Mouse (Mus musculus) MEL (cell line): ENCODE measurements at regions not wholly inside any gene's neighbourhood (a gene's known extent, or its start where the extent isn't known, plus 50 kb on each side); places are given as distances from the start of the nearest gene placed in this dataset.

Experiments used
- DNase-seq: peaks from one replicate; pipeline ENCODE4 v3.0.0; 2011; ENCODE audit warnings: low read depth, low spot score
- H3K27ac ChIP-seq: 2 replicates; pipeline ENCODE4 v1.5.1; 2012; ENCODE audit warnings: low read depth, mild to moderate bottlenecking, control low read depth, low read length, moderate library complexity; ENCODE audit not compliant: control insufficient read depth
- H3K27me3 ChIP-seq, 2 experiments: fragments of 150-350 bp in 1 of 2; sonication (generic) in 1 of 2; 2 replicates each; pipeline ENCODE4 v1.6.1; 2012; ENCODE audit warnings: low read length in 2 of 2, mild to moderate bottlenecking in 2 of 2, improper control_type of control experiment in 1 of 2, moderate library complexity in 1 of 2; ENCODE audit not compliant: insufficient read depth in 2 of 2, control insufficient read depth in 1 of 2
- H3K36me3 ChIP-seq, 2 experiments: 2 replicates each; pipeline ENCODE4 v1.6.1; 2012 to 2014; ENCODE audit warnings: low read length in 2 of 2, improper control_type of control experiment in 1 of 2, inconsistent platforms in 1 of 2, mild to moderate bottlenecking in 1 of 2; ENCODE audit not compliant: insufficient read depth in 2 of 2, control insufficient read depth in 1 of 2
- H3K4me1 ChIP-seq, 2 experiments: fragments of 150-350 bp in 1 of 2; sonication (generic) in 1 of 2; 2 replicates each; pipeline ENCODE4 v1.6.1; 2012; ENCODE audit warnings: low read length in 2 of 2, improper control_type of control experiment in 1 of 2, mild to moderate bottlenecking in 1 of 2; ENCODE audit not compliant: insufficient read depth in 2 of 2, control insufficient read depth in 1 of 2
- H3K4me3 ChIP-seq, 2 experiments: fragments of 150-350 bp in 1 of 2; sonication (generic) in 1 of 2; 2 replicates each; pipeline ENCODE4 v1.5.1; 2012; ENCODE audit warnings: low read depth in 2 of 2, low read length in 2 of 2, mild to moderate bottlenecking in 2 of 2, moderate library complexity in 2 of 2, control low read depth in 1 of 2, improper control_type of control experiment in 1 of 2; ENCODE audit not compliant: control insufficient read depth in 1 of 2, insufficient read depth in 1 of 2
- H3K79me2 ChIP-seq: 2 replicates; pipeline ENCODE4 v1.6.1; 2012; ENCODE audit warnings: mild to moderate bottlenecking, low read length, moderate library complexity; ENCODE audit not compliant: control insufficient read depth, poor library complexity, insufficient read depth
- H3K9ac ChIP-seq: 2 replicates; pipeline ENCODE4 v1.6.1; 2012; ENCODE audit warnings: low read depth, mild to moderate bottlenecking, control low read depth, low read length, moderate library complexity; ENCODE audit not compliant: control insufficient read depth, poor library complexity, severe bottlenecking
- H3K9me3 ChIP-seq: fragments of 150-350 bp; sonication (generic); replicated peaks from 2 replicates; pipeline ENCODE4 v1.6.1; 2012; ENCODE audit warnings: mild to moderate bottlenecking, low read length, improper control_type of control experiment, moderate library complexity; ENCODE audit not compliant: insufficient read depth
- CHD2 ChIP-seq: IDR thresholded peaks from 2 replicates; pipeline ENCODE4 v1.6.1; 2011; ENCODE audit warnings: low read length, improper control_type of control experiment
- CTCF ChIP-seq, 3 experiments: IDR thresholded peaks in 2 of 3; conservative IDR thresholded peaks in 1 of 3; 2 replicates each; pipeline ENCODE4 v1.5.1; 2011 to 2012; ENCODE audit warnings: low read length in 3 of 3, low read depth in 2 of 3, mild to moderate bottlenecking in 2 of 3, improper control_type of control experiment in 1 of 3, inconsistent platforms in 1 of 3, mixed read lengths in 1 of 3, moderate library complexity in 1 of 3; ENCODE audit not compliant: control insufficient read depth in 1 of 3, insufficient read depth in 1 of 3, poor library complexity in 1 of 3, severe bottlenecking in 1 of 3
- E2F4 ChIP-seq: IDR thresholded peaks from 2 replicates; pipeline ENCODE4 v1.6.1; 2011; ENCODE audit warnings: low read depth, low read length, improper control_type of control experiment, borderline replicate concordance
- EP300 ChIP-seq, 2 experiments: IDR thresholded peaks; 2 replicates each; pipeline ENCODE4 v1.6.1; 2011; ENCODE audit warnings: improper control_type of control experiment in 2 of 2, low read length in 2 of 2, low read depth in 1 of 2, mild to moderate bottlenecking in 1 of 2
- ETS1 ChIP-seq: IDR thresholded peaks from 2 replicates; pipeline ENCODE4 v1.6.1; 2012; ENCODE audit warnings: low read depth, mild to moderate bottlenecking, inconsistent platforms, low read length, improper control_type of control experiment, moderate library complexity
- GABPA ChIP-seq: IDR thresholded peaks from 2 replicates; pipeline ENCODE4 v1.6.1; 2012; ENCODE audit warnings: low read depth, mild to moderate bottlenecking, inconsistent platforms, low read length, improper control_type of control experiment, moderate library complexity
- HCFC1 ChIP-seq: IDR thresholded peaks from 2 replicates; pipeline ENCODE4 v1.6.1; 2012; ENCODE audit warnings: low read depth, mild to moderate bottlenecking, inconsistent platforms, low read length, improper control_type of control experiment, moderate library complexity
- JUND ChIP-seq: IDR thresholded peaks from 2 replicates; pipeline ENCODE4 v1.6.1; 2011; ENCODE audit warnings: low read depth, mild to moderate bottlenecking, improper control_type of control experiment, low read length
- KAT2A ChIP-seq: conservative IDR thresholded peaks from 2 replicates; pipeline ENCODE4 v1.6.1; 2012; ENCODE audit warnings: low read depth, low read length, improper control_type of control experiment, inconsistent platforms
- MAX ChIP-seq: IDR thresholded peaks from 2 replicates; pipeline ENCODE4 v1.6.1; 2011; ENCODE audit warnings: low read length, improper control_type of control experiment
- MEF2A ChIP-seq: IDR thresholded peaks from 2 replicates; pipeline ENCODE4 v1.6.1; 2014; ENCODE audit warnings: low read depth, mild to moderate bottlenecking, inconsistent platforms, low read length, improper control_type of control experiment; ENCODE audit not compliant: poor library complexity, insufficient replicate concordance, severe bottlenecking; ENCODE audit errors: extremely low read depth
- MXI1 ChIP-seq: IDR thresholded peaks from 2 replicates; pipeline ENCODE4 v1.6.1; 2011; ENCODE audit warnings: mild to moderate bottlenecking, low read depth, low read length, improper control_type of control experiment
- NRF1 ChIP-seq: IDR thresholded peaks from 2 replicates; pipeline ENCODE4 v1.6.1; 2014; ENCODE audit warnings: low read depth, mild to moderate bottlenecking, inconsistent platforms, low read length, improper control_type of control experiment, moderate library complexity; ENCODE audit not compliant: poor library complexity, insufficient read depth, severe bottlenecking
- POLR2AphosphoS2 ChIP-seq: IDR thresholded peaks from 2 replicates; pipeline ENCODE4 v1.6.1; 2011; ENCODE audit warnings: low read length, improper control_type of control experiment
- RCOR1 ChIP-seq: IDR thresholded peaks from 2 replicates; pipeline ENCODE4 v1.6.1; 2012; ENCODE audit warnings: low read depth, mild to moderate bottlenecking, inconsistent platforms, low read length, improper control_type of control experiment
- SIN3A ChIP-seq: IDR thresholded peaks from 2 replicates; pipeline ENCODE4 v1.6.1; 2012; ENCODE audit warnings: low read length, improper control_type of control experiment, inconsistent platforms
- SMC3 ChIP-seq: IDR thresholded peaks from 2 replicates; pipeline ENCODE4 v1.6.1; 2011; ENCODE audit warnings: low read depth, low read length, improper control_type of control experiment
- TBP ChIP-seq: IDR thresholded peaks from 2 replicates; pipeline ENCODE4 v1.8.0; 2011; ENCODE audit warnings: low read depth, low read length, improper control_type of control experiment
- TCF12 ChIP-seq: IDR thresholded peaks from 2 replicates; pipeline ENCODE4 v1.6.1; 2014; ENCODE audit warnings: low read depth, mild to moderate bottlenecking, inconsistent platforms, low read length, improper control_type of control experiment, moderate library complexity
- UBTF ChIP-seq: IDR thresholded peaks from 2 replicates; pipeline ENCODE4 v1.6.1; 2012; ENCODE audit warnings: low read depth, mild to moderate bottlenecking, inconsistent platforms, low read length, improper control_type of control experiment, moderate library complexity, borderline replicate concordance; ENCODE audit not compliant: insufficient read depth
- USF1 ChIP-seq: IDR thresholded peaks from 2 replicates; pipeline ENCODE4 v1.6.1; 2014; ENCODE audit warnings: low read depth, mild to moderate bottlenecking, inconsistent platforms, low read length, improper control_type of control experiment, moderate library complexity
- ZKSCAN1 ChIP-seq: IDR thresholded peaks from 2 replicates; pipeline ENCODE4 v1.6.1; 2012; ENCODE audit warnings: low read depth, mild to moderate bottlenecking, inconsistent platforms, low read length, improper control_type of control experiment, moderate library complexity
- ZMIZ1 ChIP-seq: IDR thresholded peaks from 2 replicates; pipeline ENCODE4 v1.6.1; 2012; ENCODE audit warnings: low read depth, mild to moderate bottlenecking, inconsistent platforms, low read length, improper control_type of control experiment, moderate library complexity
- ZNF384 ChIP-seq: IDR thresholded peaks from 2 replicates; pipeline ENCODE4 v1.6.1; 2012; ENCODE audit warnings: low read depth, mild to moderate bottlenecking, inconsistent platforms, low read length, improper control_type of control experiment

DNA sequence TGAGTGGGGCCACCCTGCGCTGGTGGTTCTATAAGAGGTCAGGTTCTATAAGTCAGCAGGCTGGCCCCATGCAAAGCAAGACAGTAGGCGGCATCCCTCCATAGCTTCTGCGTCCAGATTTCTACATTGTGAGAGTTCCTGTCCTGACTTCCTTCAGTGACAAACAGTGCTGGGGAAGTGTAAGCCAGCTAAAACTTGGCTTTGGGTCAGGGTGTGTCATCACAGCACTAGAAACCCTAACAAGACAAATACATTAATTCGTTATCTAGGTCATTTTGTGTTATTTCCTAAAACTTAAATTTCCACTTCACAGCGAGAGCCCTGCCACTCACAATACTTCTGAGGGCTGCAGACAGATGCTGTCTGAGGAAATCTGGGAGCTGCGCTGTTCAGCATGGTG is 181.3 kb downstream of the Ifng start:
- no peaks in the 10 kb centered on the region for H3K27me3 ChIP-seq
- H3K4me3 ChIP-seq, result no peak overlapping the region
- no peaks in the 10 kb centered on the region for H3K36me3 ChIP-seq
- H3K79me2 ChIP-seq, result no peaks in the 10 kb centered on the region
- no peaks in the 10 kb centered on the region for H3K9me3 ChIP-seq
- no peak overlapping the region for H3K27ac ChIP-seq
- no peak for DNase-seq
- no peak for TF ChIP-seq MAX
- no peak for TF ChIP-seq EP300 (IDR thresholded peaks at IDR 0.05; ENCODE audit: low read depth in 1 of 2, low read length in 2 of 2)
- TF ChIP-seq NRF1, result no peak
- TF ChIP-seq TCF12, result no peak
- no peak for TF ChIP-seq E2F4
- TF ChIP-seq MXI1, result no peak
- TF ChIP-seq JUND, result no peak
- TF ChIP-seq MEF2A, result no peak
- TF ChIP-seq CHD2, result no peak
- TF ChIP-seq POLR2AphosphoS2, result no peak
- TF ChIP-seq, all 39 proteins: peak for 0
- H3K4me1 ChIP-seq, result no peaks in the 10 kb centered on the region
- no peak overlapping the region for H3K9ac ChIP-seq

DNA sequence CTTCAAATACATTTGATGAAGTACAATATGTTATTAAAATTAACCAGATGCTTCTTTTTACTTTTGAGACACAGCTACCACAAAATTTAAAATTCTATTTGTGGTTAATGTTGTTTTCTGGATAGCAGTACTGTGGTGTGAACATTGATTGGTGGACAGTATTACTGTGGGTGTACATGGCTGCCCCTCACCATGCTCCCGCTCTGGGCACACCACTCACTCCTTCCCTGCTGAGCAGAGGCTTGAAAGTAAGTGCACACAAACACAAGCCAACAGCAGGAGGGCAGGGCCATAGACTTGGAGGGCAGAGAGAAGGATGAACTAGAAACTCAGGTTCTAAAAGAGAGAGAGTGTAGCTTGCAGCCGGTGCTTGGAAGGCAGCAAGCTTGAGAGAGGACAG is 182.1 kb downstream of the Ifng start:
- no peak for DNase-seq
- TF ChIP-seq ZNF384 (no peak), KAT2A (no peak), ZKSCAN1 (no peak), TCF12 (no peak), POLR2AphosphoS2 (no peak)
- H3K4me3 ChIP-seq, result no peak overlapping the region
- H3K27me3 ChIP-seq, result no peaks in the 10 kb centered on the region
- H3K9ac ChIP-seq, result no peak overlapping the region
- no peaks in the 10 kb centered on the region for H3K36me3 ChIP-seq
- H3K9me3 ChIP-seq, result no peaks in the 10 kb centered on the region
- no peaks in the 10 kb centered on the region for H3K79me2 ChIP-seq
- no peak overlapping the region for H3K27ac ChIP-seq
- no peaks in the 10 kb centered on the region for H3K4me1 ChIP-seq

DNA sequence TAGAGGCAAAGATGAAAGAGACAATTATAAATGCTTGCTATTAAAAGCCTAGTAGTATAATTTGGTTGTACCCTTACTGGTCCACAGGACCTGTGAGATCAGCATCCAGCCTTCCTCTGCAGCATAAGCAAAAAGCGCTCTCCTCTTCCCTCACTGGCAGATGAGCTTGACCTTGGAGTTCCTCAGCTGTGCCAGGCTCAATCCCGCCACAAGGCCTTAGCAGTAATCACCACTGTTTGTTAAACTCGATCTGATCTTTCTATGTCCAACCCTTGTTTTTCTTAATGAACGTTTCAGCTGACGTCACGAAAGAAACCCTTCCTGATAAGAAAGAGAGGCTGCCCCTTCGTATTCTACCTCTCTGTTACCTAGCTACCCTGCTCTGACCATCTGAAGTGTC is 183.5 kb downstream of the Ifng start:
- Histone ChIP-seq H3K36me3 (no peaks in the 10 kb centered on the region), H3K79me2 (no peaks in the 10 kb centered on the region), H3K9ac (no peak overlapping the region), H3K27me3 (no peaks in the 10 kb centered on the region), H3K4me3 (no peak overlapping the region), H3K4me1 (no peaks in the 10 kb centered on the region)
- no peak for DNase-seq
- TF ChIP-seq MEF2A, result no peak
- TF ChIP-seq SIN3A, result no peak
- no peak for TF ChIP-seq UBTF
- no peak for TF ChIP-seq USF1
- TF ChIP-seq NRF1, result no peak
- TF ChIP-seq RCOR1, result no peak
- TF ChIP-seq TBP, result no peak
- no peak for TF ChIP-seq CTCF (IDR thresholded peaks at IDR 0.05 in 2 of 3, conservative IDR thresholded peaks at IDR 0.05 in 1 of 3; ENCODE audit: control insufficient read depth in 1 of 3, insufficient read depth in 1 of 3, low read depth in 2 of 3, low read length in 3 of 3, poor library complexity in 1 of 3, severe bottlenecking in 1 of 3)
- TF ChIP-seq HCFC1, result no peak
- no peak for TF ChIP-seq EP300 (IDR thresholded peaks at IDR 0.05; ENCODE audit: low read depth in 1 of 2, low read length in 2 of 2)
- no peak for TF ChIP-seq SMC3
- no peak for TF ChIP-seq ZMIZ1
- TF ChIP-seq ETS1, result no peak
- no peak for TF ChIP-seq ZNF384
- no peak for TF ChIP-seq GABPA
- TF ChIP-seq KAT2A, result no peak
- TF ChIP-seq, all 39 proteins: peak for 0
- no peaks in the 10 kb centered on the region for H3K9me3 ChIP-seq
- no peak overlapping the region for H3K27ac ChIP-seq
